Mouse (Mus musculus): ENCODE results near the gene Ccdc93.

Ccdc93 gene

GRCm38 (mm10) chr1:121447216-121447615, 16.4 kb downstream of the Ccdc93 start:
- DNase-seq (ENCODE audit: low spot score in 2 of 2): no peak

GRCm38 (mm10) chr1:121448166-121448565, 17.3 kb downstream of the Ccdc93 start:
- no peak for DNase-seq (ENCODE audit: low spot score in 2 of 2)

GRCm38 (mm10) chr1:121451009-121451408, 20.2 kb downstream of the Ccdc93 start:
- DNase-seq (ENCODE audit: low spot score in 2 of 2): no peak

GRCm38 (mm10) chr1:121452498-121452897, 21.6 kb downstream of the Ccdc93 start:
- no peak for DNase-seq (ENCODE audit: low spot score in 2 of 2)

GRCm38 (mm10) chr1:121453053-121453452, 22.2 kb downstream of the Ccdc93 start:
- no peak for DNase-seq (ENCODE audit: low spot score in 2 of 2)

- no peak for DNase-seq (ENCODE audit: low spot score in 2 of 2)
Observed at GRCm38 (mm10) chr1:121454951-121455350, 24.1 kb downstream of the Ccdc93 start.

GRCm38 (mm10) chr1:121460077-121460476, 29.2 kb downstream of the Ccdc93 start:
- DNase-seq (ENCODE audit: low spot score in 2 of 2): no peak

- no peak for DNase-seq (ENCODE audit: low spot score in 2 of 2)
Observed at GRCm38 (mm10) chr1:121461895-121462294, 31.0 kb downstream of the Ccdc93 start.

- no peak for DNase-seq (ENCODE audit: low spot score in 2 of 2)
Observed at GRCm38 (mm10) chr1:121462643-121463042, 31.8 kb downstream of the Ccdc93 start.

GRCm38 (mm10) chr1:121463806-121464205, 33.0 kb downstream of the Ccdc93 start:
- DNase-seq (ENCODE audit: low spot score in 2 of 2): no peak

GRCm38 (mm10) chr1:121466276-121466675, 35.4 kb downstream of the Ccdc93 start:
- no peak for DNase-seq (ENCODE audit: low spot score in 2 of 2)

- no peak for DNase-seq (ENCODE audit: low spot score in 2 of 2)
Observed at GRCm38 (mm10) chr1:121468271-121468670, 37.4 kb downstream of the Ccdc93 start.

GRCm38 (mm10) chr1:121471503-121471902, 40.7 kb downstream of the Ccdc93 start:
- no peak for DNase-seq (ENCODE audit: low spot score in 2 of 2)

GRCm38 (mm10) chr1:121477716-121478115, 46.9 kb downstream of the Ccdc93 start:
- DNase-seq (ENCODE audit: low spot score in 2 of 2): peak; percentile 76 to 86

- DNase-seq (ENCODE audit: low spot score in 2 of 2): peak; percentile 63 to 75
Observed at GRCm38 (mm10) chr1:121478284-121478980, 47.6 kb downstream of the Ccdc93 start.

- no peak for DNase-seq (ENCODE audit: low spot score in 2 of 2)
Observed at GRCm38 (mm10) chr1:121479403-121479802, 48.6 kb downstream of the Ccdc93 start.

- no peak for DNase-seq (ENCODE audit: low spot score in 2 of 2)
Observed at GRCm38 (mm10) chr1:121483091-121483490, 52.2 kb downstream of the Ccdc93 start.

- no peak for DNase-seq (ENCODE audit: low spot score in 2 of 2)
Observed at GRCm38 (mm10) chr1:121486803-121487202, 56.0 kb downstream of the Ccdc93 start.

- DNase-seq (ENCODE audit: low spot score in 2 of 2): peak; percentile 49 to 63
Observed at GRCm38 (mm10) chr1:121490241-121490640, 59.4 kb downstream of the Ccdc93 start.

GRCm38 (mm10) chr1:121497093-121497492, 66.2 kb downstream of the Ccdc93 start:
- no peak for DNase-seq (ENCODE audit: low spot score in 2 of 2)

GRCm38 (mm10) chr1:121508729-121509128, 77.9 kb downstream of the Ccdc93 start:
- no peak for DNase-seq (ENCODE audit: low spot score in 2 of 2)

GRCm38 (mm10) chr1:121510420-121511140, 79.7 kb downstream of the Ccdc93 start:
- no peak for DNase-seq (ENCODE audit: low spot score in 2 of 2)

GRCm38 (mm10) chr1:121511186-121511585, 80.3 kb downstream of the Ccdc93 start:
- DNase-seq (ENCODE audit: low spot score in 2 of 2): no peak

All from thymus, postnatal 10 days (tissue).